Mouse (Mus musculus): ENCODE data around the gene Ppm1b. TPM values are rescaled to one million over a fixed set of nuclear protein-coding genes. Genes with fewer than 3 reads are reported as not detected.

The Ppm1b gene
- polyA plus RNA-seq, 1 experiment from 2014 or later: 91.7 TPM

GRCm38 (mm10) chr17:85028797-85029196, 72.3 kb downstream of the Ppm1b start:
- Histone ChIP-seq H3K36me3 (replicated peaks) (no peaks in the 10 kb centered on the region), H3K9ac (no peak overlapping the region), H3K4me2 (no peak overlapping the region), H3K4me1 (no peaks in the 10 kb centered on the region), H3K4me3 (no peak overlapping the region), H3K27ac (no peak overlapping the region), H3K27me3 (replicated peaks) (no peaks in the 10 kb centered on the region), H3K9me3 (no peaks in the 10 kb centered on the region)
- 93% methylated on average over 10 of the region's 10 CpGs for WGBS
- no peak for ATAC-seq (replicated peaks)

GRCm38 (mm10) chr17:85030651-85031050, 74.1 kb downstream of the Ppm1b start:
- H3K4me3 ChIP-seq: no peak overlapping the region
- H3K4me1 ChIP-seq: no peaks in the 10 kb centered on the region
- 87% methylated on average over 5 of the region's 5 CpGs for WGBS
- no peak for ATAC-seq (replicated peaks)
- H3K9ac ChIP-seq: no peak overlapping the region
- no peaks in the 10 kb centered on the region for H3K36me3 ChIP-seq (replicated peaks)
- H3K4me2 ChIP-seq: no peak overlapping the region
- H3K27ac ChIP-seq: no peak overlapping the region
- no peaks in the 10 kb centered on the region for H3K9me3 ChIP-seq
- H3K27me3 ChIP-seq (replicated peaks): no peaks in the 10 kb centered on the region

GRCm38 (mm10) chr17:85033087-85033486, 76.5 kb downstream of the Ppm1b start:
- Histone ChIP-seq H3K27ac (no peak overlapping the region), H3K4me3 (no peak overlapping the region), H3K4me2 (no peak overlapping the region), H3K4me1 (no peaks in the 10 kb centered on the region), H3K9me3 (no peaks in the 10 kb centered on the region), H3K36me3 (replicated peaks) (no peaks in the 10 kb centered on the region), H3K9ac (no peak overlapping the region), H3K27me3 (replicated peaks) (no peaks in the 10 kb centered on the region)
- no peak for ATAC-seq (replicated peaks)
- 87% methylated on average over 3 of the region's 3 CpGs for WGBS

GRCm38 (mm10) chr17:85034068-85034467, 77.5 kb downstream of the Ppm1b start:
- 59% methylated on average over 11 of the region's 11 CpGs for WGBS
- 0 out of 2 replicates have a peak, but pooled peaks have one; percentile 42 for ATAC-seq (replicated peaks)
- Histone ChIP-seq H3K27me3 (replicated peaks) (no peaks in the 10 kb centered on the region), H3K27ac (no peak overlapping the region), H3K4me2 (no peak overlapping the region), H3K4me3 (no peak overlapping the region), H3K36me3 (replicated peaks) (no peaks in the 10 kb centered on the region), H3K9ac (no peak overlapping the region), H3K4me1 (no peaks in the 10 kb centered on the region), H3K9me3 (no peaks in the 10 kb centered on the region)

GRCm38 (mm10) chr17:85037855-85038254, 81.3 kb downstream of the Ppm1b start:
- Histone ChIP-seq H3K4me3 (no peak overlapping the region), H3K4me2 (no peak overlapping the region), H3K9me3 (no peaks in the 10 kb centered on the region), H3K9ac (no peak overlapping the region), H3K27ac (no peak overlapping the region), H3K36me3 (replicated peaks) (no peaks in the 10 kb centered on the region), H3K4me1 (no peaks in the 10 kb centered on the region), H3K27me3 (replicated peaks) (no peaks in the 10 kb centered on the region)
- ATAC-seq (replicated peaks): no peak
- 87% methylated on average over 5 of the region's 5 CpGs for WGBS

- 87% methylated on average over 4 of the region's 4 CpGs for WGBS
- Histone ChIP-seq H3K27ac (no peak overlapping the region), H3K4me3 (no peak overlapping the region), H3K27me3 (replicated peaks) (no peaks in the 10 kb centered on the region), H3K36me3 (replicated peaks) (no peaks in the 10 kb centered on the region), H3K4me1 (no peaks in the 10 kb centered on the region), H3K9me3 (no peaks in the 10 kb centered on the region), H3K9ac (no peak overlapping the region), H3K4me2 (no peak overlapping the region)
- no peak for ATAC-seq (replicated peaks)
These were observed 81.8 kb downstream of the Ppm1b start for GRCm38 (mm10) chr17:85038311-85038710.

- WGBS: 94% methylated on average over 5 of the region's 5 CpGs
- H3K4me1 ChIP-seq: no peaks in the 10 kb centered on the region
- no peak overlapping the region for H3K4me2 ChIP-seq
- H3K27me3 ChIP-seq (replicated peaks): no peaks in the 10 kb centered on the region
- no peak for ATAC-seq (replicated peaks)
- H3K9ac ChIP-seq: no peak overlapping the region
- no peaks in the 10 kb centered on the region for H3K9me3 ChIP-seq
- H3K4me3 ChIP-seq: no peak overlapping the region
- no peaks in the 10 kb centered on the region for H3K36me3 ChIP-seq (replicated peaks)
- H3K27ac ChIP-seq: no peak overlapping the region
These were observed 82.2 kb downstream of the Ppm1b start for GRCm38 (mm10) chr17:85038761-85039160.

- Histone ChIP-seq H3K4me3 (no peak overlapping the region), H3K27ac (no peak overlapping the region), H3K27me3 (replicated peaks) (no peaks in the 10 kb centered on the region), H3K9me3 (no peaks in the 10 kb centered on the region), H3K4me2 (no peak overlapping the region), H3K36me3 (replicated peaks) (no peaks in the 10 kb centered on the region), H3K9ac (no peak overlapping the region), H3K4me1 (no peaks in the 10 kb centered on the region)
- 81% methylated on average over 7 of the region's 7 CpGs for WGBS
- no peak for ATAC-seq (replicated peaks)
These were observed 84.4 kb downstream of the Ppm1b start for GRCm38 (mm10) chr17:85040913-85041312.

GRCm38 (mm10) chr17:85042419-85042818, 85.9 kb downstream of the Ppm1b start:
- H3K27me3 ChIP-seq (replicated peaks): no peaks in the 10 kb centered on the region
- no peak overlapping the region for H3K9ac ChIP-seq
- 67% methylated on average over 6 of the region's 6 CpGs for WGBS
- no peak for ATAC-seq (replicated peaks)
- H3K4me2 ChIP-seq: no peak overlapping the region
- H3K9me3 ChIP-seq: no peaks in the 10 kb centered on the region
- H3K4me1 ChIP-seq: no peaks in the 10 kb centered on the region
- H3K27ac ChIP-seq: no peak overlapping the region
- no peaks in the 10 kb centered on the region for H3K36me3 ChIP-seq (replicated peaks)
- no peak overlapping the region for H3K4me3 ChIP-seq

GRCm38 (mm10) chr17:85043404-85043816, 86.9 kb downstream of the Ppm1b start:
- WGBS: 87% methylated on average over 6 of the region's 6 CpGs
- Histone ChIP-seq H3K4me1 (no peaks in the 10 kb centered on the region), H3K4me3 (no peak overlapping the region), H3K9me3 (no peaks in the 10 kb centered on the region), H3K27me3 (replicated peaks) (no peaks in the 10 kb centered on the region), H3K36me3 (replicated peaks) (no peaks in the 10 kb centered on the region), H3K9ac (no peak overlapping the region), H3K27ac (no peak overlapping the region), H3K4me2 (no peak overlapping the region)
- no peak for ATAC-seq (replicated peaks)

- Histone ChIP-seq H3K4me2 (no peak overlapping the region), H3K4me1 (no peaks in the 10 kb centered on the region), H3K9me3 (no peaks in the 10 kb centered on the region), H3K9ac (no peak overlapping the region), H3K36me3 (replicated peaks) (no peaks in the 10 kb centered on the region), H3K4me3 (no peak overlapping the region), H3K27ac (no peak overlapping the region), H3K27me3 (replicated peaks) (no peaks in the 10 kb centered on the region)
- 95% methylated on average over 5 of the region's 5 CpGs for WGBS
- no peak for ATAC-seq (replicated peaks)
These were observed 87.9 kb downstream of the Ppm1b start for GRCm38 (mm10) chr17:85044466-85044865.

- WGBS: 88% methylated on average over 12 of the region's 12 CpGs
- Histone ChIP-seq H3K9ac (no peak overlapping the region), H3K27ac (no peak overlapping the region), H3K36me3 (replicated peaks) (no peaks in the 10 kb centered on the region), H3K27me3 (replicated peaks) (no peaks in the 10 kb centered on the region), H3K9me3 (no peaks in the 10 kb centered on the region), H3K4me3 (no peak overlapping the region), H3K4me2 (no peak overlapping the region), H3K4me1 (no peaks in the 10 kb centered on the region)
- no peak for ATAC-seq (replicated peaks)
These were observed 88.6 kb downstream of the Ppm1b start for GRCm38 (mm10) chr17:85045160-85045559.

GRCm38 (mm10) chr17:85048379-85048778, 91.8 kb downstream of the Ppm1b start:
- H3K4me1 ChIP-seq: no peaks in the 10 kb centered on the region
- no peaks in the 10 kb centered on the region for H3K27me3 ChIP-seq (replicated peaks)
- no peak overlapping the region for H3K4me3 ChIP-seq
- 97% methylated on average over 5 of the region's 5 CpGs for WGBS
- no peaks in the 10 kb centered on the region for H3K9me3 ChIP-seq
- no peak overlapping the region for H3K27ac ChIP-seq
- no peaks in the 10 kb centered on the region for H3K36me3 ChIP-seq (replicated peaks)
- ATAC-seq (replicated peaks): no peak
- no peak overlapping the region for H3K4me2 ChIP-seq
- no peak overlapping the region for H3K9ac ChIP-seq
